ENCODE assay signal across 8 mouse cellular contexts in the genomic region with DNA sequence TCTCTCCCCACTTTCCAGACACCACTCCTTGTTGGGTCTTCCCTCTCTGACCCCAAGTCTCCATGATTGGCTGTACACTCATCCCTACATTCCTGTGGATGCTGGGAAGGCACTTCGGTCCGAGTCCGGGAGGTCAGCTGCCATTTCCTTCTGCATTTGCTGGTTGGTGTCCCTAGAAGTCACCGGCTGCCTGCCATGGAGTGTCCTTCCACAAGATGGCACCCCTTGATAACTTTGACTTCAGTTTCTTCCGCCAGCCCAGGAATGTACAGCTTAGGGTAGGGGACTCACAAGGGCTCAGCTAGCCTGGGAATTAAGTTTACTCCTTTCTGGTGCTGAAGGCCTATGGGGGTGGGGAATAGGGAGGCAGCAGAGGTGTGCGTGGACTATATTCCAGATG. TPM values are rescaled to one million over a fixed set of nuclear protein-coding genes. Genes with fewer than 3 reads are reported as not detected.
DNase-seq lines count a peak whose midpoint lies in the region; ATAC-seq and TF ChIP-seq lines count a peak whose summit lies in the region.

No protein-coding gene starts in this region.

- TF ChIP-seq POLR2A in lung, adult 2 months (IDR thresholded peaks at IDR 0.05; ENCODE audit: borderline replicate concordance, extremely low read depth, low read depth, low read length), result no peak

- 11% methylated on average over 6 of the region's 6 CpGs for WGBS in lung, adult 2 months

- no peak for ATAC-seq in erythroblast, adult 5-6 weeks (replicated peaks; ENCODE audit: low FRiP score, poor library complexity, severe bottlenecking)

- no peak overlapping the region for H3K4me3 ChIP-seq in lung, adult 2 months (replicated peaks; ENCODE audit: extremely low read depth, low read depth, low read length)

- peak; percentile 80 for DNase-seq in 3T3-L1 (ENCODE audit: low read depth, low spot score)
- DNase-seq in MN1 (ENCODE audit: low spot score), result peak; percentile 74
- DNase-seq in cerebellum, postnatal 14 days, result peak; percentile 89 to 90
- peak; percentile 61 for DNase-seq in gastrocnemius, postnatal 10 days
- peak; percentile 88 for DNase-seq in kidney, adult 9 months
- peak; percentile 70 for DNase-seq in lung, adult 2 months
- peak; percentile 60 for DNase-seq in retina, adult 2 months (ENCODE audit: low read depth, low spot score)

- peak; percentile 90 for TF ChIP-seq CTCF in lung, adult 2 months (IDR thresholded peaks at IDR 0.05; ENCODE audit: insufficient read depth, low read length)

- no peaks in the 10 kb centered on the region for H3K4me1 ChIP-seq in lung, adult 2 months (ENCODE audit: control insufficient read depth, insufficient read depth, low read length)

RNA-seq across cellular contexts. Expression of gene Doc2b, which starts 13.9 kb away (rescaled TPM):
- 1 to 10 TPM; 1.0 TPM for total RNA-seq in gastrocnemius, postnatal 10 days (2021)
- 0.22 and 0.33 TPM in 2 replicates for polyA plus RNA-seq in lung, adult 2 months (2012; rRNA removed)
- not detected in 2 replicates for total RNA-seq in erythroblast, adult 5-6 weeks (2015; ENCODE audit: low replicate concordance)
- total RNA-seq in erythroblast, adult 5-6 weeks (2017; ENCODE audit: low replicate concordance), result not detected in 2 replicates

RNA-seq across cellular contexts. Expression of gene Ywhae, which starts 49.2 kb away (rescaled TPM):
- total RNA-seq in gastrocnemius, postnatal 10 days (2021), result 100 to 1,000 TPM; 801 to 805 TPM
- polyA plus RNA-seq in lung, adult 2 months (2012; rRNA removed), result 110 and 177 TPM in 2 replicates
- 119 and 129 TPM in 2 replicates for total RNA-seq in erythroblast, adult 5-6 weeks (2015; ENCODE audit: low replicate concordance)
- total RNA-seq in erythroblast, adult 5-6 weeks (2017; ENCODE audit: low replicate concordance), result 56.7 and 60.2 TPM in 2 replicates

Comparison
In these comparisons a context has a peak if more than half of its experiments do, and no peak if none do; other contexts are left out.
1. RNA of gene Ywhae, which starts 49.2 kb away (total RNA-seq): 801 to 805 TPM in gastrocnemius, postnatal 10 days; 56.7 to 129 TPM in erythroblast, adult 5-6 weeks; every median in the first group is over 4 times any median in the second.
2. Peak in every context shown above with its lines, with median percentiles within 50 percentile points of each other: DNase-seq.